Mouse (Mus musculus): ENCODE measurements around the gene Itgb4. TPM values are rescaled to one million over a fixed set of nuclear protein-coding genes. Genes with fewer than 3 reads are reported as not detected.

Itgb4 gene
- total and polyA plus RNA-seq, 3 experiments, result 2.6 to 3.1 (median 2.9) TPM

GRCm38 (mm10) chr11:116029086-116029865 lies 54.8 kb downstream of the Itgb4 start:
- peaks cover 11% of the 10 kb centered on the region for H3K4me1 ChIP-seq (ENCODE audit: control insufficient read depth, insufficient read depth, low read length)
- H3K4me3 ChIP-seq, result peak overlapping the region; percentile 98
- DNase-seq, result no peak
- no peaks in the 10 kb centered on the region for H3K36me3 ChIP-seq (ENCODE audit: control insufficient read depth, insufficient read depth, low read length)
- peak overlapping the region; percentile 47 for H3K9ac ChIP-seq (ENCODE audit: low read depth, low read length)
- no peak for TF ChIP-seq EP300 (IDR thresholded peaks at IDR 0.05; ENCODE audit: insufficient read depth, low read depth, low read length)
- no peak for TF ChIP-seq POLR2A (IDR thresholded peaks at IDR 0.05; ENCODE audit: insufficient read depth, low read depth, low read length)
- no peak for TF ChIP-seq CTCF (IDR thresholded peaks at IDR 0.05)
- intact Hi-C loops (cut with DNase I), result no loop called here
- H3K27ac ChIP-seq, result peak overlapping the region; percentile 99
- peaks cover 2% of the 10 kb centered on the region; the same call in 1 of the 2 replicates for H3K79me2 ChIP-seq (replicated peaks; ENCODE audit: control insufficient read depth, insufficient read depth, low read length)
- 69% methylated on average over 6 of the region's 6 CpGs for WGBS
- H3K27me3 ChIP-seq (ENCODE audit: control insufficient read depth, insufficient read depth, low read length), result no peaks in the 10 kb centered on the region

- H3K27ac ChIP-seq, result peak within 1 kb of the TSS; percentile 99
- peak within 1 kb of the TSS; percentile 98 for H3K4me3 ChIP-seq
- H3K79me2 ChIP-seq (replicated peaks; ENCODE audit: control insufficient read depth, insufficient read depth, low read length), result peaks cover 6% of the 10 kb centered on the region
- H3K9ac ChIP-seq (ENCODE audit: low read depth, low read length), result peak within 1 kb of the TSS; percentile 92
- WGBS, result under 1% methylated on average over 67 of the region's 67 CpGs
- peak; percentile 98 for DNase-seq
- H3K27me3 ChIP-seq (ENCODE audit: control insufficient read depth, insufficient read depth, low read length), result no peaks in the 10 kb centered on the region
- intact Hi-C loops (cut with DNase I), result loop anchor here (1.0 kb wide), 1 partner anchor 56 kb away; the partner anchor contains the start of gene Wbp2
- H3K36me3 ChIP-seq (ENCODE audit: control insufficient read depth, insufficient read depth, low read length), result no peaks in the 10 kb centered on the region
- TF ChIP-seq EP300 (IDR thresholded peaks at IDR 0.05; ENCODE audit: insufficient read depth, low read depth, low read length) (peak; percentile 68), CTCF (IDR thresholded peaks at IDR 0.05) (no peak), POLR2A (IDR thresholded peaks at IDR 0.05; ENCODE audit: insufficient read depth, low read depth, low read length) (peak; percentile 87)
- peaks cover 11% of the 10 kb centered on the region for H3K4me1 ChIP-seq (ENCODE audit: control insufficient read depth, insufficient read depth, low read length)
Observed at GRCm38 (mm10) chr11:116030088-116030897, 55.8 kb downstream of the Itgb4 start, which contains the start of gene Unk. Gene Unk (plus strand): TSS chr11:116030322.

GRCm38 (mm10) chr11:116030898-116031845 lies 56.7 kb downstream of the Itgb4 start:
- Histone ChIP-seq H3K36me3 (ENCODE audit: control insufficient read depth, insufficient read depth, low read length) (no peaks in the 10 kb centered on the region), H3K4me3 (peak overlapping the region; percentile 98), H3K79me2 (replicated peaks; ENCODE audit: control insufficient read depth, insufficient read depth, low read length) (peaks cover 6% of the 10 kb centered on the region), H3K9ac (ENCODE audit: low read depth, low read length) (peak overlapping the region; percentile 92), H3K27me3 (ENCODE audit: control insufficient read depth, insufficient read depth, low read length) (no peaks in the 10 kb centered on the region), H3K27ac (peak overlapping the region; percentile 99), H3K4me1 (ENCODE audit: control insufficient read depth, insufficient read depth, low read length) (peaks cover 11% of the 10 kb centered on the region)
- whole genome bisulfite sequencing, result 21% methylated on average over 14 of the region's 14 CpGs
- intact Hi-C loops (cut with DNase I), result loop anchor here (1.0 kb wide), 1 partner anchor 55 kb away; the partner anchor contains the start of gene Wbp2
- TF ChIP-seq CTCF (IDR thresholded peaks at IDR 0.05) (no peak), EP300 (IDR thresholded peaks at IDR 0.05; ENCODE audit: insufficient read depth, low read depth, low read length) (0 out of 2 replicates have a peak, but pooled peaks have one; percentile 9)
- DNase-seq, result peak in 1 of 2 experiments; percentile 64

DNA sequence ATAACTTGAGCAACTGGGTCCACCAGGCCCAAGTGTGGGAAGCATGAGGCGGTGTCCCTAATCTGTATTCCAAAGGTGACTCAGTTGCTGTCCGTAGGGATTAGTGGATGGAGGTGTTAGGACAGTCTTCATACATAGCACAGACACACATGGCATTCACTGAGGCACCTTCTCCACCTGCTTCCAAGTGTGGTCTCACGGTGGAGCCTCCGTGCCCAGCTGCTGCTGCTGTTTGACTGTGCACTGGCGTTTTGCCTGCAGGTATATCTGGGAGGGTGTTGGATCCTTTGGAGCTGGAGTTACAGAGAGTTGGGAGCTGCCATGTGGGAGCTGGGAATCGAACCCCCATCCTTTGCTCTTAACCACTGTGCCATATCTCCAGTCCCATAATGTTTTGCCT lies 60.1 kb downstream of the Itgb4 start:
- 92% methylated on average over 6 of the region's 6 CpGs for WGBS
- peaks cover 9% of the 10 kb centered on the region for H3K4me1 ChIP-seq (ENCODE audit: control insufficient read depth, insufficient read depth, low read length)
- H3K27ac ChIP-seq, result no peak overlapping the region
- no peaks in the 10 kb centered on the region for H3K27me3 ChIP-seq (ENCODE audit: control insufficient read depth, insufficient read depth, low read length)
- no peak overlapping the region for H3K4me3 ChIP-seq
- intact Hi-C loops (cut with DNase I), result no loop called here
- no peak for TF ChIP-seq CTCF (IDR thresholded peaks at IDR 0.05)
- no peak for TF ChIP-seq POLR2A (IDR thresholded peaks at IDR 0.05; ENCODE audit: insufficient read depth, low read depth, low read length)
- TF ChIP-seq EP300 (IDR thresholded peaks at IDR 0.05; ENCODE audit: insufficient read depth, low read depth, low read length), result no peak
- DNase-seq, result no peak
- H3K9ac ChIP-seq (ENCODE audit: low read depth, low read length), result no peak overlapping the region
- H3K36me3 ChIP-seq (ENCODE audit: control insufficient read depth, insufficient read depth, low read length), result no peaks in the 10 kb centered on the region; the same call in 1 of the 2 replicates
- peaks cover 12% of the 10 kb centered on the region for H3K79me2 ChIP-seq (replicated peaks; ENCODE audit: control insufficient read depth, insufficient read depth, low read length)

- intact Hi-C loops (cut with DNase I), result no loop called here
- Histone ChIP-seq H3K4me3 (no peak overlapping the region), H3K27ac (no peak overlapping the region), H3K27me3 (ENCODE audit: control insufficient read depth, insufficient read depth, low read length) (no peaks in the 10 kb centered on the region), H3K4me1 (ENCODE audit: control insufficient read depth, insufficient read depth, low read length) (peaks cover 5% of the 10 kb centered on the region), H3K36me3 (ENCODE audit: control insufficient read depth, insufficient read depth, low read length) (peaks cover 3% of the 10 kb centered on the region), H3K79me2 (replicated peaks; ENCODE audit: control insufficient read depth, insufficient read depth, low read length) (peaks cover 14% of the 10 kb centered on the region), H3K9ac (ENCODE audit: low read depth, low read length) (no peak overlapping the region)
- DNase-seq, result no peak
- 94% methylated on average over 3 of the region's 3 CpGs for WGBS
- no peak for TF ChIP-seq EP300 (IDR thresholded peaks at IDR 0.05; ENCODE audit: insufficient read depth, low read depth, low read length)
- no peak for TF ChIP-seq POLR2A (IDR thresholded peaks at IDR 0.05; ENCODE audit: insufficient read depth, low read depth, low read length)
- no peak for TF ChIP-seq CTCF (IDR thresholded peaks at IDR 0.05)
Observed at GRCm38 (mm10) chr11:116036671-116037070, 62.2 kb downstream of the Itgb4 start.
